Mouse (Mus musculus): ENCODE data around the gene Pnpla8.

GRCm38 (mm10) chr12:44357881-44358280 lies 136.7 kb downstream of the Pnpla8 start:
- TF ChIP-seq CTCF (conservative IDR thresholded peaks at IDR 0.05; ENCODE audit: low read length) = no peak
- TF ChIP-seq POU5F1 (IDR thresholded peaks at IDR 0.05; ENCODE audit: borderline replicate concordance, low read length) = no peak
- TF ChIP-seq NANOG (IDR thresholded peaks at IDR 0.05; ENCODE audit: borderline replicate concordance, low read length) = no peak

All from E14TG2a.4 (cell line).